Mouse (Mus musculus) splenic B cell, adult 2 months (primary cell): ENCODE measurements at regions not wholly inside any gene's neighbourhood (a gene's known extent, or its start where the extent isn't known, plus 50 kb on each side); places are given as distances from the start of the nearest gene placed in this dataset.

Experiments
- DNase-seq: peaks from one replicate; pipeline ENCODE4 v3.0.0-alpha.2; 2011; ENCODE audit warnings: low read depth, low spot score
- H3K27me3 ChIP-seq: 2 replicates; pipeline ENCODE4 v1.6.1; 2012; ENCODE audit warnings: mild to moderate bottlenecking, low read length, moderate library complexity, mixed read lengths; ENCODE audit not compliant: control insufficient read depth, poor library complexity, insufficient read depth, severe bottlenecking
- H3K36me3 ChIP-seq: 2 replicates; pipeline ENCODE4 v1.6.1; 2012; ENCODE audit warnings: mild to moderate bottlenecking, low read length, moderate library complexity, mixed read lengths; ENCODE audit not compliant: control insufficient read depth, poor library complexity, insufficient read depth, severe bottlenecking

DNA sequence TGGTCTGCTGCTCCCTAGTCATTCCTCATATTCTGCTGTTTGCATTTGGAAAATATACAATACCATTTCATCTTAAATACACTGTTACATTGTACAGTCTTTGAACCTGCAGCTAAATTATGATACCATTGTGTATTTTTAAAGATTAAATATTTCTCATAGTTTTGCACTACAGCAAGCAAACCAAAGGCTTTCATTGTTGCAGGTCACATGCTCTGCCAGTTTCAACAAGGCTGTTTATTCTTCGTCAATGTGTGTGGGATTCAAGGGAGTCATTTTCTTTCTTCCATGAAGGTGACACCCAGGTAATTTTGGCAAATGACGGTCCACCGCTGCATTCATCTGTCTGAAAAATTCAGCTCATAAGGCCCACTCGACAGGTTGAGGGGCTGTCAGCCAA, 200.9 kb upstream of the Lrig1 start:
- DNase-seq, result no peak
- no peaks in the 10 kb centered on the region for H3K27me3 ChIP-seq
- no peaks in the 10 kb centered on the region for H3K36me3 ChIP-seq

- Histone ChIP-seq H3K36me3 (no peaks in the 10 kb centered on the region), H3K27me3 (no peaks in the 10 kb centered on the region)
- no peak for DNase-seq
Measured at GRCm38 (mm10) chr6:94898881-94899280, 198.9 kb upstream of the Lrig1 start.

GRCm38 (mm10) chr6:94890165-94890564, 190.2 kb upstream of the Lrig1 start:
- DNase-seq, result no peak
- Histone ChIP-seq H3K27me3 (no peaks in the 10 kb centered on the region), H3K36me3 (no peaks in the 10 kb centered on the region)

DNA sequence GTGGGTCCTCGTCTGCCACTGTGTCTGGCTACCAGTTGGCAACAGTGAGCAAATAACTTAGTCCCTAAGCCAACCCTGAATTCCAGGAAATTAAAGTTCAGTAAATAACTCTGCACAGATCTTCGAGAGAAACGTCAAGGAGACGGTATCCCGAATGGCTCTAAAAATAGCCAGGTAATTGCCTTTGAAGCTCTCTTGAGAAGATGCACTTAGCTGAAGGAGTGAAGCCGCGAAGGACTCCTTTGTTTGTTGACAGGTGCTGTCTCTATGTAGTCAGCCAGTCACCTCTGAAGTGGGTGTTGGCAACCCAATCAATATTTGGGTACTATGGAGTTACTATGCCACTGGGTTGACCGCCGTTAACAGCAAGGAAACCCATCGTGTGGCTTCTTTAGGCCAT, 189.3 kb upstream of the Lrig1 start:
- H3K27me3 ChIP-seq, result no peaks in the 10 kb centered on the region
- DNase-seq, result no peak

DNA sequence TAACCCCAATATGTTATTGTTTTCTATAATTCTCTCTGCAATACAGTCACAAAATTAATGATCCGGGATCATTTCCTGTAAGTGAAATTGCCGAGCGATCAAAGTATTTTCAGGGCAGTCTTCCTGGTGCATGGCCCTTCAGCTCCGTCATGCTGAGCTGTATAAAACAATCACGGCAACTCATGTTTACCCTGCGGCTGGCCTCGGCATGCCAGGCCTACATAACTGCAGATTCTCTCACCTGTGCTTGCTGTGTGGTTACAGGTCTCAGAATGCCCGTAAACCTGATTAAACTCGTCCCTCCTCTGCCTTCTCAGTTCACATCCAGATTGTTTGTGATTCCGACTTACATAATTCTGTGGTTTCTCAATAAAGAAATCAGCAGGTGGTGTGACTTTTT, 181.2 kb upstream of the Lrig1 start:
- no peaks in the 10 kb centered on the region for H3K27me3 ChIP-seq
- DNase-seq, result no peak
- no peaks in the 10 kb centered on the region for H3K36me3 ChIP-seq

More for the DNA sequence above, 189.3 kb upstream of the Lrig1 start:
- H3K36me3 ChIP-seq, result no peaks in the 10 kb centered on the region

DNA sequence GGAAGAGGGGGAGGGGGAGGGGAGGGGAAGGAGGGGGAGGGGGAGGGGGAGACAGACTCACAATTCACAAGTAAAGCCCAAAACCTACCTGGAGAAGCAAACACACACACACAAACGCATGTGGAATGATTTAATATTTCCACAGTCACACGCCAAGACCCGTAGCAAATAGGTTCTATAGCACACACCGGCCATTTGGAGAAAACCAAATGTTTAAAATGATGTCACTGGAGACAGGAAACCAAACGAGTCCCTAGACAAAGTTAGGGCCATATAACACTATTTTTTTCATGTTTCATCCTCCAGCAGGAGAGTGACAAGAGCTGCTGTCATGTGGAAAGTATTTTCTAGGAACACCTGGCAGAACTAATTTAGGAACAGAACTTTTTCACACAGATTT, 175.9 kb upstream of the Lrig1 start:
- Histone ChIP-seq H3K27me3 (no peaks in the 10 kb centered on the region), H3K36me3 (0 out of 2 replicates have a peak, but pooled peaks cover 2% of the 10 kb centered on the region)
- no peak for DNase-seq

- 0 out of 2 replicates have a peak, but pooled peaks cover 2% of the 10 kb centered on the region for H3K36me3 ChIP-seq
- H3K27me3 ChIP-seq, result no peaks in the 10 kb centered on the region
- no peak for DNase-seq
Measured at GRCm38 (mm10) chr6:94875065-94875464, 175.1 kb upstream of the Lrig1 start.

DNA sequence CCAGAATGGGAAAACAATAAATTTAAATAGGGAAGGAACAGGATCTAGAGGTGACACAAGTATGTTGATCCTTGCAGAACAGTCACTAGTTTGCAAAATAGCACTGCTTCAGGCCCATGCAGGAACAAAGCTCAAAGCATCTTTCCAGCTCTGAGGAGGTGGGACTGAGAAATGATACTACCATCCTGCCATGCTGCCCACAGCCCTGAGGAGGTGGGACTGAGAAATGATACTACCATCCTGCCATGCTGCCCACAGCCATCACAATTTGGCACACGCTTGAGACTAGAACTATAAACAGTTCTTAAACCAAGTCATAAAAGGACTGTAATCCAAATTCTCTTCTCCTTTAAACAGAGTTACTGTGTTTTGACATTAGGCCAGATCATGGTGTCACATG, 174.5 kb upstream of the Lrig1 start:
- Histone ChIP-seq H3K36me3 (0 out of 2 replicates have a peak, but pooled peaks cover 2% of the 10 kb centered on the region), H3K27me3 (no peaks in the 10 kb centered on the region)
- no peak for DNase-seq

- no peaks in the 10 kb centered on the region for H3K36me3 ChIP-seq
- no peak for DNase-seq
- no peaks in the 10 kb centered on the region for H3K27me3 ChIP-seq
Measured at GRCm38 (mm10) chr6:94867952-94868351, 168.0 kb upstream of the Lrig1 start.

DNA sequence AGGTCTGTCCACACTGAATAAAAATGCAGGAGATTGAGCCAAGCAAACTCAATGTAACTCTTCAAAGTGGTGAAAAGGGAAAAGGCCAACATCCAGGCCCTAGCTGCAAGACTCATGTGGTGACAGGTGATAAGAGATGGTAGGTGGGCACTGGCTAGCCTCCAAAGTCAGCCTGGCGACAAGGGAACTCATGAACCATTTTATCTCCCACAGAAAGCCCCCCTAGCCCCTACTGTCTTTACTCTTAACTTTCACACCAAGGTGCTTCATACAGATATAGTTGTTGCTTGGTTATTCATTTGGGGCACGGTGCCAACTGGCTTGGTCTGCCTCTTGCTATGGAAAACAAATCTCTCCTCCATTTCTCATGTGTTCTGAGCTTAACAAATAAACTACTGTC, 165.5 kb upstream of the Lrig1 start:
- DNase-seq, result no peak
- no peaks in the 10 kb centered on the region for H3K36me3 ChIP-seq
- H3K27me3 ChIP-seq, result no peaks in the 10 kb centered on the region

GRCm38 (mm10) chr6:94858121-94858621, 158.2 kb upstream of the Lrig1 start:
- Histone ChIP-seq H3K27me3 (no peaks in the 10 kb centered on the region), H3K36me3 (no peaks in the 10 kb centered on the region)
- DNase-seq, result peak; percentile 77

DNA sequence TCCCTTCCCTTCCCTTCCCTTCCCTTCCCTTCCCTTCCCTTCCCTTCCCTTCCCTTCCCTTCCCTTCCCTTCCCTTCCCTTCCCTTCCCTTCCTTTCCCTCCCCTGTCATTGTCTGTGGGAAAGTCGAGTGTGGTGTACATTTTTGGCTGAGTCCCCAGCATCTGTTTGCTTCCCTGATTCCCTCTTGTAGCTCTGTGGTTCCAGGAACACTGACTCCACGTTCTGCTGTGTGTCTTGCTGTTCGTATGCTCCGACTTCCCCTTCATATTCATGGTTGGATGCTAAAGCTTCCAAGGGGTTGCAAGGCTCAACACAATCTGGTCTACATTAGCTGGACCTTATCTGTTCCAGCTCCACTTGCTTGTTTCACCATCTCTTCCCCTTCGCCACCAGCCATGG, 150.2 kb upstream of the Lrig1 start:
- H3K36me3 ChIP-seq, result no peaks in the 10 kb centered on the region
- H3K27me3 ChIP-seq, result no peaks in the 10 kb centered on the region
- DNase-seq, result no peak

DNA sequence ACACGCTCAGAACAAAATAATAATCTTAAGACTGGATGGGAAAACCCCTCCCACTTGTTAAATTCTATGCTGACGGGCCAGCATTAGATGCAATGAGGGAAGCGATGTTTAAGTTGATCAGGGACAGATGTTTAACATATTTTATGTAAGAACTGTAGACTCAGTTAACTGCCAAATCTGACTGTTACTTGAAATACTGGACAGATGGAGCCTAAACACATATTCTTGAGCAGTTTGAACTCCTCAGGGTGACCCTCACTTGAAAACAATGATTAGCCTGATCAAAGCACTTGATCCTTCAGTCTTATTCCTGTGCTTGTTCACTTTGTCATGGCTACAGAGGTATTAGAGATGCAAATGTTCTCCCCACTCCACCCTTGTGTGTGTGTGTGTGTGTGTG, 149.6 kb upstream of the Lrig1 start:
- H3K36me3 ChIP-seq, result no peaks in the 10 kb centered on the region
- no peaks in the 10 kb centered on the region for H3K27me3 ChIP-seq
- DNase-seq, result no peak

DNA sequence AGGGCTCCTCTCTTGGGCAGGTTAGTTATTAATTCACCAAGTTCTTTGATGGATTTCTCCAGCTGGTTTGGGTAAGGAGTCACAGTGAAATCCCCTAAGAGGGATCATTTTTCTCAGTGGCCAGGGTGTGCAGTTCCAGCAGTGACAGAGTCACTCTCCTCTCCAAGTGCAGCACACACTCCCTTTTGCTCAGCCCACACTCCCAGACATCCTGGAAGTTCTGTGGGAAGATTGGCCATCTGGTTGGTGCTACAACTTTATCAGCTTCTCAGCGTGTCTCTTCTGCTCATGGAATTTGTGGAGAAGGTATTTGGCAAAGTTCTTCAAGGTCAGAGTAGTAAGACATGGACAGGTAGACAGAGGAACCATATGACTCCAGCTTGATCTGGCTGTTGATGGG, 148.5 kb upstream of the Lrig1 start:
- Histone ChIP-seq H3K27me3 (no peaks in the 10 kb centered on the region), H3K36me3 (no peaks in the 10 kb centered on the region)
- no peak for DNase-seq

GRCm38 (mm10) chr6:94845821-94846220, 145.9 kb upstream of the Lrig1 start:
- no peak for DNase-seq
- no peaks in the 10 kb centered on the region for H3K27me3 ChIP-seq
- H3K36me3 ChIP-seq, result no peaks in the 10 kb centered on the region

GRCm38 (mm10) chr6:94842856-94843255, 142.9 kb upstream of the Lrig1 start:
- Histone ChIP-seq H3K27me3 (no peaks in the 10 kb centered on the region), H3K36me3 (no peaks in the 10 kb centered on the region)
- no peak for DNase-seq
